Mouse (Mus musculus) heart, embryonic 14.5 days (tissue): ENCODE data around the gene Olfr553. TPM values are rescaled to one million over a fixed set of nuclear protein-coding genes. Genes with fewer than 3 reads are reported as not detected.

Experiments
- ATAC-seq: fragments of 200-750 bp; cut with Nextera tagmentation; 2 replicates; pipeline ENCODE4 v1.8.0; 2017; ENCODE audit warnings: low read depth, moderate TSS enrichment; ENCODE audit not compliant: insufficient number of reproducible peaks, insufficient read depth, low FRiP score
- H3K27ac ChIP-seq, 2 experiments: fragments of 200-500 bp in 1 of 2; fragments of 300-500 bp in 1 of 2; sonication (generic) in 1 of 2; replicated peaks in 1 of 2; 2 replicates each; pipeline ENCODE4 v1.5.1; 2012 to 2014; ENCODE audit warnings: low read depth in 2 of 2, low read length in 2 of 2, control low read depth in 1 of 2, mild to moderate bottlenecking in 1 of 2, mixed read lengths in 1 of 2; ENCODE audit not compliant: control insufficient read depth in 1 of 2, insufficient read depth in 1 of 2
- H3K27me3 ChIP-seq: fragments of 300-500 bp; sonication (generic); 2 replicates; pipeline ENCODE4 v1.6.1; 2014; ENCODE audit warnings: mild to moderate bottlenecking, low read length, control low read depth; ENCODE audit not compliant: control insufficient read depth, insufficient read depth
- H3K36me3 ChIP-seq: fragments of 300-500 bp; sonication (generic); 2 replicates; pipeline ENCODE4 v1.6.1; 2014; ENCODE audit warnings: mild to moderate bottlenecking, control low read depth, low read length, mixed read lengths; ENCODE audit not compliant: control insufficient read depth, insufficient read depth
- H3K4me1 ChIP-seq, 2 experiments: fragments of 200-500 bp in 1 of 2; fragments of 300-500 bp in 1 of 2; sonication (generic) in 1 of 2; 2 replicates each; pipeline ENCODE4 v1.6.1; 2012 to 2014; ENCODE audit warnings: low read length in 2 of 2, control low read depth in 1 of 2, mixed read lengths in 1 of 2; ENCODE audit not compliant: control insufficient read depth in 2 of 2, insufficient read depth in 2 of 2
- H3K4me2 ChIP-seq: fragments of 300-500 bp; sonication (generic); 2 replicates; pipeline ENCODE4 v1.6.1; 2014; ENCODE audit warnings: mild to moderate bottlenecking, low read length
- H3K4me3 ChIP-seq, 2 experiments: fragments of 200-500 bp in 1 of 2; fragments of 300-500 bp in 1 of 2; sonication (generic) in 1 of 2; 2 replicates each; pipeline ENCODE4 v1.5.1; 2012 to 2014; ENCODE audit warnings: low read length in 2 of 2, mild to moderate bottlenecking in 2 of 2, control low read depth in 1 of 2, low read depth in 1 of 2, moderate library complexity in 1 of 2; ENCODE audit not compliant: control insufficient read depth in 1 of 2, insufficient read depth in 1 of 2
- H3K9ac ChIP-seq: fragments of 300-500 bp; sonication (generic); 2 replicates; pipeline ENCODE4 v1.6.1; 2014; ENCODE audit warnings: mild to moderate bottlenecking, low read length
- H3K9me3 ChIP-seq: fragments of 300-500 bp; sonication (generic); 2 replicates; pipeline ENCODE4 v1.6.1; 2016; ENCODE audit warnings: low read length, control low read depth; ENCODE audit not compliant: control insufficient read depth
- WGBS: fragments of 180-500 bp; shearing (Covaris S2); extraction: QIAGEN DNeasy Blood & Tissue Kit; methylation state at CpG from one replicate; pipeline ENCODE4 v1.1.7; 2014; 5-methylcytosine and 5-hydroxymethylcytosine counted together
- polyA plus RNA-seq: library from polyadenylated mRNA; unstranded; fragments of >200 nt; fragmentation: Nextera tagmentation; extraction: Ambion mirVana; gene quantifications from 2 replicates; pipeline ENCODE4 v1.2.1, GENCODE M21; 2014

The Olfr553 gene
- polyA plus RNA-seq, 1 experiment from 2014 or later = not detected

DNA sequence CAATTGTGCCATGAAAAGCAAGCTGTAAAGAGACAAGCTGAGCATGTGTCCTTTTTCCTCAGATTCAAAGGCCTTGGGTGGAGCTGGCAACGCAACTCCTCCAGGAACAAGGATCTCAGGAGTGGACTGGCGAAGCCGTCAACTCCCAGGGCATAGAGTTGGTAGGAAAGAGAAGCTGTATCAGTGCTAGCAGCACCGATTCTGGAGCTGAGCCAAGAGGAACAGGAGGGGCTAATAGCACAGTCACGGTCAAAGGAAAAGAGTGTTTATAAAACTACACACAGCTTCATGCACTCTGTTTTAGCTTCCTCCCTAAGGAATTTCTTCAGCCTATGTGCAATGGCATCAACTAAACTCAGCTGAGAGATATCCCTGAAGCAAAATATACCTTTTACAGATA lies 1.6 kb upstream of the Olfr553 start:
- WGBS = 44% methylated on average over 5 of the region's 5 CpGs
- H3K4me1 ChIP-seq = no peaks in the 10 kb centered on the region
- H3K27ac ChIP-seq = no peak overlapping the region
- no peak overlapping the region for H3K9ac ChIP-seq
- no peaks in the 10 kb centered on the region for H3K27me3 ChIP-seq
- no peak overlapping the region for H3K4me3 ChIP-seq
- H3K9me3 ChIP-seq = no peaks in the 10 kb centered on the region
- ATAC-seq = no peak
- no peaks in the 10 kb centered on the region for H3K36me3 ChIP-seq
- H3K4me2 ChIP-seq = no peak overlapping the region

- Histone ChIP-seq H3K27ac (no peak within 1 kb of the TSS), H3K4me3 (no peak within 1 kb of the TSS), H3K9ac (no peak within 1 kb of the TSS), H3K4me1 (no peaks in the 10 kb centered on the region), H3K9me3 (no peaks in the 10 kb centered on the region), H3K4me2 (no peak within 1 kb of the TSS), H3K36me3 (no peaks in the 10 kb centered on the region), H3K27me3 (no peaks in the 10 kb centered on the region)
- no peak for ATAC-seq
- 52% methylated on average over 1 of the region's 1 CpGs for WGBS
Measured at GRCm38 (mm10) chr7:102597378-102598031, 20.5 kb downstream of the Olfr553 start, which contains the start of gene Olfr552. Gene Olfr552 (plus strand): TSS chr7:102597770.

DNA sequence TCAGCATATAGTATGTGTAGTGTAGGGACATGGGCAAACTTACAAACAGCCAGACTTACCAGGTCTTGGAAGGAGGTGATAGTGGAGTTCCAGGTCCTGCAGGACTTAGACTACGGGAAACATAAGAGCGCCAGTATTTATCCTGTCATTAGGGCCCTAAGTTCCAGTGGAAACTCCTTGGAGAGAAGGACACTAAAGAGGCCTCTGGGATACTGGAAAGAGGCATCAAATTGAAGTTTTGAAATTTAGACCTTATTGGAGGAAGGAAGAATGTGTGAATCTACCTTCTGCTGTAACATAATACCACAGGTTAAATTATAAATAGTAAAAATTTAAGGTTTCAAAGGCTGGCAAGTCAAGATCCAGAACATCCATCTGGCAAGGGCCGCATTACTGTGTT lies 26.2 kb downstream of the Olfr553 start, which contains the start of gene Olfr551:
Olfr551 (minus strand) TSS at position 101 of the 400 bp plus-strand sequence.
- no peaks in the 10 kb centered on the region for H3K36me3 ChIP-seq
- no peak within 1 kb of the TSS for H3K27ac ChIP-seq
- no peak within 1 kb of the TSS for H3K4me3 ChIP-seq
- H3K27me3 ChIP-seq = no peaks in the 10 kb centered on the region
- 86% methylated on average over 3 of the region's 3 CpGs for WGBS
- no peak within 1 kb of the TSS for H3K4me2 ChIP-seq
- H3K4me1 ChIP-seq = no peaks in the 10 kb centered on the region
- no peak for ATAC-seq
- no peaks in the 10 kb centered on the region for H3K9me3 ChIP-seq
- H3K9ac ChIP-seq = no peak within 1 kb of the TSS

- Histone ChIP-seq H3K27ac (no peak overlapping the region), H3K4me3 (no peak overlapping the region), H3K36me3 (no peaks in the 10 kb centered on the region), H3K4me2 (no peak overlapping the region), H3K9ac (no peak overlapping the region), H3K27me3 (no peaks in the 10 kb centered on the region), H3K4me1 (no peaks in the 10 kb centered on the region), H3K9me3 (no peaks in the 10 kb centered on the region)
- no peak for ATAC-seq
- 62% methylated on average over 6 of the region's 6 CpGs for WGBS
Measured at GRCm38 (mm10) chr7:102575998-102576397, 42.0 kb downstream of the Olfr553 start.

DNA sequence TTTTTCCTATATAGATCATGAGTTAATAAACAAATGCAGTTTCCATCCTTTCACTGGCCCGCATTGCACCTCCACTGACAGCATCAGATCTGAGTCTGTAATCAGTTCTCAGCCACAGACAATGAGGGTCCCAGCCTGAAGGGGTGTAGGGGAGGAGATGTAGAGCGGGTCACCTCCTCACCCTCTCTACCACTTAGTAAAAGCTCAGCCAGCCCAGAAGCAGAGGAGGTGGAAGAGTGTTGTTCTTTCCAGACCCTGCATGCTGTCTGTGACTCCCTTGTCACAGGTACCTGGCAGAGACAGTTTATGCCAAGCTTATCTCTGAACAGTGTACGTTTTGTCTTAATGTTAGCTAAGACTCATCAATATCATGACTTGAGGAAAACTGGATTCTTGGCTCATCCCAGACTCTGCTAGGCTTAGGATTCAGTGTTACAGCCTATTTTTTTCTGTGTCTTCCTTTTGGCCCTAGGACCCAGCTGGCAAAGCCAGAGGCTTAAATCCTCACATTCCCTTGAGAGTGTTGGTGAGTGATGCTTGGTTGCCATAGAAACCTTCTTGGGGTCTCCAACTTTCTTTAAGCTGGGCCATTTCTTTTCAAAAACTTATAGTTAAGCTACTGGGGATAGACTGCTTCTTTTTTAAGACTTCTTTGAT lies 44.7 kb downstream of the Olfr553 start:
- H3K27me3 ChIP-seq = no peaks in the 10 kb centered on the region
- H3K4me2 ChIP-seq = no peak overlapping the region
- H3K36me3 ChIP-seq = no peaks in the 10 kb centered on the region
- no peaks in the 10 kb centered on the region for H3K9me3 ChIP-seq
- 62% methylated on average over 3 of the region's 3 CpGs for WGBS
- ATAC-seq = no peak
- no peak overlapping the region for H3K4me3 ChIP-seq
- H3K9ac ChIP-seq = no peak overlapping the region
- H3K4me1 ChIP-seq = no peaks in the 10 kb centered on the region
- H3K27ac ChIP-seq = no peak overlapping the region

DNA sequence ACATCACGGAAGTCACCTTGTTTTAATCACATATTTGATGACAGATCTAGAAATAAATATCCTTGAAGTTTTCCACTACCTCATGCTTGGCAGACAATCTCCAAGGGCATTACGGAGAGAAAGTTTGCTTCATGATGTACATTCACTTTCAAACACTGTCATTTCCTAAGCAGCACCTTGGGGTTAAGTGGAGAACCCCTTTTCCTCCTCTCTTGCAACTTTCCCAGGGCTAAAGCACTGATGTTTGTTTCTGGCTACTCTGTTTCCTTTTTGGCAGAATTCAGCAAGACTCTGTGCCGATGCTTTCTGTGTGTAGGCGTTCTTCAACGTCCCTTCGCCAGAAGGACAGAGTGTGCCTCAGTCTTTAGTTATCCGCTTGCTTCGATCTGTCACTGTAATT lies 46.9 kb downstream of the Olfr553 start, which contains the start of gene Olfr550:
Olfr550 (plus strand) TSS at position 301 of the 400 bp plus-strand sequence.
- Histone ChIP-seq H3K4me1 (no peaks in the 10 kb centered on the region), H3K27me3 (no peaks in the 10 kb centered on the region), H3K4me3 (no peak within 1 kb of the TSS), H3K36me3 (no peaks in the 10 kb centered on the region), H3K4me2 (no peak within 1 kb of the TSS), H3K27ac (no peak within 1 kb of the TSS), H3K9me3 (no peaks in the 10 kb centered on the region), H3K9ac (no peak within 1 kb of the TSS)
- WGBS = 85% methylated on average over 8 of the region's 8 CpGs
- ATAC-seq = no peak

- H3K9ac ChIP-seq = no peak overlapping the region
- no peaks in the 10 kb centered on the region for H3K36me3 ChIP-seq
- H3K9me3 ChIP-seq = no peaks in the 10 kb centered on the region
- H3K4me2 ChIP-seq = no peak overlapping the region
- H3K27me3 ChIP-seq = no peaks in the 10 kb centered on the region
- no peak overlapping the region for H3K27ac ChIP-seq
- peaks cover 2 to 8% of the 10 kb centered on the region in 2 experiments; a peak in 2 of 4 replicates for H3K4me1 ChIP-seq
- ATAC-seq = no peak
- WGBS = 85% methylated on average over 4 of the region's 4 CpGs
- no peak overlapping the region for H3K4me3 ChIP-seq
Measured at GRCm38 (mm10) chr7:102566219-102566618, 51.8 kb downstream of the Olfr553 start.
